Mouse (Mus musculus) embryonic facial prominence, embryonic 11.5 days (tissue): ENCODE measurements at regions not wholly inside any gene's neighbourhood (a gene's known extent, or its start where the extent isn't known, plus 50 kb on each side); places are given as distances from the start of the nearest gene placed in this dataset.

Source experiments
- ATAC-seq: fragments of 200-750 bp; cut with Nextera tagmentation; replicated peaks from 2 replicates; pipeline ENCODE4 v1.8.0; 2017; ENCODE audit warnings: low read depth; ENCODE audit not compliant: insufficient number of reproducible peaks, low FRiP score, low TSS enrichment
- DNase-seq: peaks from one replicate; pipeline ENCODE4 v3.0.0-alpha.2; 2015; ENCODE audit warnings: low spot score
- H3K27ac ChIP-seq: fragments of 300-500 bp; sonication (generic); replicated peaks from 2 replicates; pipeline ENCODE4 v1.5.1; 2014; ENCODE audit warnings: mild to moderate bottlenecking, low read depth, low read length, control low read depth
- H3K27me3 ChIP-seq: fragments of 300-500 bp; sonication (generic); 2 replicates; pipeline ENCODE4 v1.6.1; 2014; ENCODE audit warnings: mild to moderate bottlenecking, low read length, moderate library complexity, mixed read lengths; ENCODE audit not compliant: control insufficient read depth, insufficient read depth
- H3K36me3 ChIP-seq: fragments of 300-500 bp; sonication (generic); replicated peaks from 2 replicates; pipeline ENCODE4 v1.6.1; 2014; ENCODE audit warnings: low read depth, mild to moderate bottlenecking, low read length, moderate library complexity, mixed read lengths; ENCODE audit not compliant: control insufficient read depth, insufficient read depth
- H3K4me1 ChIP-seq: fragments of 300-500 bp; sonication (generic); 2 replicates; pipeline ENCODE4 v1.6.1; 2014; ENCODE audit warnings: low read length, mixed read lengths; ENCODE audit not compliant: control insufficient read depth, insufficient read depth
- H3K4me2 ChIP-seq: fragments of 300-500 bp; sonication (generic); 2 replicates; pipeline ENCODE4 v1.6.1; 2014; ENCODE audit warnings: low read depth, mild to moderate bottlenecking, control low read depth, low read length, moderate library complexity
- H3K4me3 ChIP-seq: fragments of 300-500 bp; sonication (generic); 2 replicates; pipeline ENCODE4 v1.5.1; 2014; ENCODE audit warnings: low read depth, low read length, control low read depth
- H3K9ac ChIP-seq: fragments of 300-500 bp; sonication (generic); replicated peaks from 2 replicates; pipeline ENCODE4 v1.6.1; 2014; ENCODE audit warnings: mild to moderate bottlenecking, control low read depth, low read length
- H3K9me3 ChIP-seq: fragments of 300-500 bp; sonication (generic); replicated peaks from 2 replicates; pipeline ENCODE4 v1.6.1; 2016; ENCODE audit warnings: mild to moderate bottlenecking, low read length, inconsistent platforms, mixed read lengths; ENCODE audit not compliant: control insufficient read depth
- WGBS: fragments of 180-500 bp; shearing (Covaris S2); extraction: QIAGEN DNeasy Blood & Tissue Kit; methylation state at CpG from one replicate; pipeline ENCODE4 v1.1.7; 2014; 5-methylcytosine and 5-hydroxymethylcytosine counted together

GRCm38 (mm10) chr2:147743908-147744307, 302.9 kb downstream of the Foxa2 start:
- Histone ChIP-seq H3K4me3 (no peak overlapping the region), H3K9me3 (no peaks in the 10 kb centered on the region), H3K4me2 (no peak overlapping the region), H3K27me3 (no peaks in the 10 kb centered on the region), H3K27ac (no peak overlapping the region), H3K36me3 (no peaks in the 10 kb centered on the region), H3K9ac (no peak overlapping the region), H3K4me1 (no peaks in the 10 kb centered on the region)
- DNase-seq (no peak), ATAC-seq (no peak)
- WGBS = 79% methylated on average over 2 of the region's 2 CpGs

- Histone ChIP-seq H3K4me3 (no peak overlapping the region), H3K27me3 (no peaks in the 10 kb centered on the region), H3K4me1 (no peaks in the 10 kb centered on the region), H3K9me3 (no peaks in the 10 kb centered on the region), H3K9ac (no peak overlapping the region), H3K36me3 (no peaks in the 10 kb centered on the region), H3K4me2 (no peak overlapping the region), H3K27ac (no peak overlapping the region)
- no peak for ATAC-seq
- DNase-seq = peak; percentile 84
- 46% methylated on average over 10 of the region's 10 CpGs for WGBS
Observed at GRCm38 (mm10) chr2:147738307-147738872, 308.4 kb downstream of the Foxa2 start.

GRCm38 (mm10) chr2:147727396-147727795, 319.4 kb downstream of the Foxa2 start:
- Histone ChIP-seq H3K9ac (no peak overlapping the region), H3K4me1 (no peaks in the 10 kb centered on the region), H3K9me3 (no peaks in the 10 kb centered on the region), H3K27ac (no peak overlapping the region), H3K36me3 (no peaks in the 10 kb centered on the region), H3K4me3 (no peak overlapping the region), H3K27me3 (no peaks in the 10 kb centered on the region), H3K4me2 (no peak overlapping the region)
- no peak for DNase-seq
- WGBS = 81% methylated on average over 4 of the region's 4 CpGs
- no peak for ATAC-seq

- no peak overlapping the region for H3K4me3 ChIP-seq
- ATAC-seq (no peak), DNase-seq (no peak)
- H3K9me3 ChIP-seq = no peaks in the 10 kb centered on the region
- no peaks in the 10 kb centered on the region for H3K36me3 ChIP-seq
- H3K27me3 ChIP-seq = no peaks in the 10 kb centered on the region
- 84% methylated on average over 3 of the region's 3 CpGs for WGBS
- H3K9ac ChIP-seq = no peak overlapping the region
- no peak overlapping the region for H3K27ac ChIP-seq
- no peaks in the 10 kb centered on the region for H3K4me1 ChIP-seq
- H3K4me2 ChIP-seq = no peak overlapping the region
Observed at GRCm38 (mm10) chr2:147718936-147719335, 327.8 kb downstream of the Foxa2 start.

GRCm38 (mm10) chr2:147717484-147717947, 329.3 kb downstream of the Foxa2 start:
- H3K27ac ChIP-seq = no peak overlapping the region
- H3K9ac ChIP-seq = no peak overlapping the region
- no peaks in the 10 kb centered on the region for H3K27me3 ChIP-seq
- no peak overlapping the region for H3K4me2 ChIP-seq
- H3K4me1 ChIP-seq = no peaks in the 10 kb centered on the region
- no peaks in the 10 kb centered on the region for H3K9me3 ChIP-seq
- 95% methylated on average over 12 of the region's 12 CpGs for WGBS
- DNase-seq = no peak
- no peaks in the 10 kb centered on the region for H3K36me3 ChIP-seq
- no peak overlapping the region for H3K4me3 ChIP-seq
- no peak for ATAC-seq

- Histone ChIP-seq H3K9ac (no peak overlapping the region), H3K27me3 (no peaks in the 10 kb centered on the region), H3K27ac (no peak overlapping the region), H3K4me1 (no peaks in the 10 kb centered on the region), H3K36me3 (no peaks in the 10 kb centered on the region), H3K4me3 (no peak overlapping the region), H3K9me3 (no peaks in the 10 kb centered on the region), H3K4me2 (no peak overlapping the region)
- ATAC-seq (no peak), DNase-seq (no peak)
- WGBS = 81% methylated on average over 5 of the region's 5 CpGs
Observed at GRCm38 (mm10) chr2:147715791-147716190, 331.0 kb downstream of the Foxa2 start.

GRCm38 (mm10) chr2:147710593-147711265, 336.0 kb downstream of the Foxa2 start:
- DNase-seq (no peak), ATAC-seq (no peak)
- H3K4me2 ChIP-seq = no peak overlapping the region
- H3K27ac ChIP-seq = no peak overlapping the region
- H3K4me3 ChIP-seq = no peak overlapping the region
- no peaks in the 10 kb centered on the region for H3K4me1 ChIP-seq
- no peaks in the 10 kb centered on the region for H3K9me3 ChIP-seq
- no peak overlapping the region for H3K9ac ChIP-seq
- H3K27me3 ChIP-seq = no peaks in the 10 kb centered on the region
- no peaks in the 10 kb centered on the region for H3K36me3 ChIP-seq
- 61% methylated on average over 8 of the region's 8 CpGs for WGBS

- Histone ChIP-seq H3K4me3 (no peak overlapping the region), H3K27me3 (no peaks in the 10 kb centered on the region), H3K4me2 (no peak overlapping the region), H3K9me3 (no peaks in the 10 kb centered on the region), H3K4me1 (no peaks in the 10 kb centered on the region), H3K9ac (no peak overlapping the region), H3K27ac (no peak overlapping the region), H3K36me3 (no peaks in the 10 kb centered on the region)
- DNase-seq (no peak), ATAC-seq (no peak)
Observed at GRCm38 (mm10) chr2:147709799-147710198, 337.0 kb downstream of the Foxa2 start.
